Mouse (Mus musculus) layer of hippocampus, adult 8-10 months (tissue): ENCODE measurements at regions not wholly inside any gene's neighbourhood (a gene's known extent, or its start where the extent isn't known, plus 50 kb on each side); places are given as distances from the start of the nearest gene placed in this dataset.
"Not testable (repeated sequence)": the region's sequence is repeated elsewhere in the genome, so short reads cannot be mapped to it uniquely, and the experiment has no call there.

ENCODE experiments used
- DNase-seq, 2 experiments: peaks; one replicate each; pipeline ENCODE4 v3.0.0; 2022; ENCODE audit warnings: low spot score in 2 of 2

GRCm38 (mm10) chr15:59734376-59734775, 282.0 kb downstream of the 4933412E24Rik start:
- no peak for DNase-seq

GRCm38 (mm10) chr15:59733932-59734331, 282.5 kb downstream of the 4933412E24Rik start:
- DNase-seq: no peak

- DNase-seq: no peak
Observed at GRCm38 (mm10) chr15:59733031-59733810, 283.2 kb downstream of the 4933412E24Rik start.

- no peak for DNase-seq
Observed at GRCm38 (mm10) chr15:59731129-59731528, 285.3 kb downstream of the 4933412E24Rik start.

GRCm38 (mm10) chr15:59728817-59729560, 287.4 kb downstream of the 4933412E24Rik start:
- DNase-seq: no peak

- no peak for DNase-seq
Observed at GRCm38 (mm10) chr15:59728131-59728601, 288.2 kb downstream of the 4933412E24Rik start.

- no peak for DNase-seq
Observed at GRCm38 (mm10) chr15:59725881-59726280, 290.5 kb downstream of the 4933412E24Rik start.

- DNase-seq: no peak
Observed at GRCm38 (mm10) chr15:59722661-59723413, 293.6 kb downstream of the 4933412E24Rik start.

- DNase-seq: no peak
Observed at GRCm38 (mm10) chr15:59721420-59721819, 295.0 kb downstream of the 4933412E24Rik start.

GRCm38 (mm10) chr15:59721018-59721417, 295.4 kb downstream of the 4933412E24Rik start:
- no peak for DNase-seq

- no peak for DNase-seq
Observed at GRCm38 (mm10) chr15:59720149-59720548, 296.3 kb downstream of the 4933412E24Rik start.

- not testable (repeated sequence) for DNase-seq
Observed at GRCm38 (mm10) chr15:59719383-59720128, 296.9 kb downstream of the 4933412E24Rik start.

- no peak for DNase-seq
Observed at GRCm38 (mm10) chr15:59716872-59717271, 299.5 kb downstream of the 4933412E24Rik start.

- DNase-seq: no peak
Observed at GRCm38 (mm10) chr15:59715951-59716350, 300.5 kb downstream of the 4933412E24Rik start.

- no peak for DNase-seq
Observed at GRCm38 (mm10) chr15:59713965-59714739, 302.3 kb downstream of the 4933412E24Rik start.

- no peak for DNase-seq
Observed at GRCm38 (mm10) chr15:59712077-59712752, 304.2 kb downstream of the 4933412E24Rik start.

- DNase-seq: no peak
Observed at GRCm38 (mm10) chr15:59709925-59710324, 306.5 kb downstream of the 4933412E24Rik start.

GRCm38 (mm10) chr15:59708402-59708801, 308.0 kb downstream of the 4933412E24Rik start:
- no peak for DNase-seq

GRCm38 (mm10) chr15:59707081-59707480, 309.3 kb downstream of the 4933412E24Rik start:
- DNase-seq: no peak
